Mouse (Mus musculus) spleen, adult 2 months (tissue): ENCODE results near the gene Hipk3.

ENCODE experiments used
- CTCF ChIP-seq: fragments of 200-500 bp; IDR thresholded peaks from 2 replicates; pipeline ENCODE4 v1.5.1; 2011; ENCODE audit warnings: mild to moderate bottlenecking, inconsistent platforms; ENCODE audit not compliant: insufficient read depth, insufficient read length, insufficient replicate concordance; ENCODE audit errors: extremely low read depth
- POLR2A ChIP-seq: fragments of 200-500 bp; IDR thresholded peaks from 2 replicates; pipeline ENCODE4 v1.6.1; 2011; ENCODE audit warnings: low read depth, low read length, inconsistent platforms

- no peak for TF ChIP-seq POLR2A
- TF ChIP-seq CTCF, result no peak
Observed at GRCm38 (mm10) chr2:104470536-104470935, 23.7 kb downstream of the Hipk3 start.
